Mouse (Mus musculus) limb, embryonic 12.5 days (tissue): ENCODE measurements around the gene Irx3. TPM values are rescaled to one million over a fixed set of nuclear protein-coding genes. Genes with fewer than 3 reads are reported as not detected.

Source experiments
- ATAC-seq: fragments of 200-750 bp; cut with Nextera tagmentation; 2 replicates; pipeline ENCODE4 v1.8.0; 2017; ENCODE audit warnings: low read depth, moderate TSS enrichment; ENCODE audit not compliant: insufficient number of reproducible peaks, insufficient read depth, low FRiP score, low TSS enrichment
- H3K27ac ChIP-seq: fragments of 300-500 bp; sonication (generic); 2 replicates; pipeline ENCODE4 v1.5.1; 2016; ENCODE audit warnings: mild to moderate bottlenecking, moderate library complexity
- H3K27me3 ChIP-seq: fragments of 300-500 bp; sonication (generic); 2 replicates; pipeline ENCODE4 v1.6.1; 2016; ENCODE audit warnings: mild to moderate bottlenecking, moderate library complexity
- H3K36me3 ChIP-seq: fragments of 300-500 bp; sonication (generic); 2 replicates; pipeline ENCODE4 v1.6.1; 2016; ENCODE audit warnings: mild to moderate bottlenecking, moderate library complexity
- H3K4me1 ChIP-seq: fragments of 300-500 bp; sonication (generic); replicated peaks from 2 replicates; pipeline ENCODE4 v1.6.1; 2016
- H3K4me2 ChIP-seq: fragments of 300-500 bp; sonication (generic); 2 replicates; pipeline ENCODE4 v1.6.1; 2016; ENCODE audit warnings: mild to moderate bottlenecking, moderate library complexity
- H3K4me3 ChIP-seq: fragments of 300-500 bp; sonication (generic); replicated peaks from 2 replicates; pipeline ENCODE4 v1.5.1; 2016; ENCODE audit warnings: mild to moderate bottlenecking
- H3K9ac ChIP-seq: fragments of 300-500 bp; sonication (generic); replicated peaks from 2 replicates; pipeline ENCODE4 v1.6.1; 2016; ENCODE audit warnings: mild to moderate bottlenecking, moderate library complexity
- H3K9me3 ChIP-seq: fragments of 300-500 bp; sonication (generic); 2 replicates; pipeline ENCODE4 v1.6.1; 2016; ENCODE audit warnings: mild to moderate bottlenecking, moderate library complexity
- WGBS: fragments of 180-500 bp; shearing (Covaris S2); methylation state at CpG from one replicate; pipeline ENCODE4 v1.1.7; 2016; 5-methylcytosine and 5-hydroxymethylcytosine counted together
- polyA plus RNA-seq: library from polyadenylated mRNA; unstranded; fragments of >200 nt; fragmentation: Nextera tagmentation; extraction: Ambion mirVana; gene quantifications from 2 replicates; pipeline ENCODE4 v1.2.1, GENCODE M21; 2016

Gene Irx3
- polyA plus RNA-seq, 1 experiment from 2014 or later, result 8.9 TPM

DNA sequence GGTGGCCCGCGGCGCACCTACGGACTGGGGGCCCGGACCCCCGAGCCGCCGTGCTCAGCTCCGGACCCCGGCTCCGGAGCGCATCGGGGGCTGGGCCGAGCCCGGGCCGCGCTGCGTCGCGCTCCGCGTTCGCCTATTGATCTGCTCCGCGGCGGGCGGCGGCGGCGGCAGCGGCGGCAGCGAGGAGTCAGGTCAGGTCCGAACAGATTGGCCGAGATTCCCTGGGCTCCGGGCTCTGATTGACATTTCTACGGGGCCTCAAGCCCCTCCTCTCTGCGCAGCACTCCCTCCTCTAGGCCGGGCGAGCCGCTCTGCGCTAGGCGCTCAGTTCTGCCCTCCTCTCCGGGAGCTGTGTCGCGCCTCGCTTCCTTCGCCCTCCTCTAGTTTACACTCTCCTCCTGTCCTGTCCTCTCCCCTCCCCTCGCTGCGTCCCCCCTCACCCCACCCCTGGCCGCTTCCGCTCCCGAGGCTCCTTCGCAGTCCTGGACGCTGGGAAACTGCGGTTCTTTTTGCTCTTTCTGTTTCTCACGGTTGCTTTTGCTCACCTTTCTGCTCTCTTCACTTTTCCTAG lies 541 bp downstream of the Irx3 start:
- no peaks in the 10 kb centered on the region for H3K9me3 ChIP-seq
- H3K4me2 ChIP-seq, result peak overlapping the region; percentile 75
- H3K36me3 ChIP-seq, result no peaks in the 10 kb centered on the region
- peaks cover 100% of the 10 kb centered on the region for H3K27me3 ChIP-seq
- WGBS, result under 1% methylated on average over 55 of the region's 57 CpGs
- H3K4me3 ChIP-seq, result peak overlapping the region; percentile 52
- peak; percentile 43; the same call in 1 of the 2 replicates for ATAC-seq
- H3K4me1 ChIP-seq, result peaks cover 65% of the 10 kb centered on the region
- H3K9ac ChIP-seq, result peak overlapping the region; percentile 68
- peak overlapping the region; percentile 78 for H3K27ac ChIP-seq

DNA sequence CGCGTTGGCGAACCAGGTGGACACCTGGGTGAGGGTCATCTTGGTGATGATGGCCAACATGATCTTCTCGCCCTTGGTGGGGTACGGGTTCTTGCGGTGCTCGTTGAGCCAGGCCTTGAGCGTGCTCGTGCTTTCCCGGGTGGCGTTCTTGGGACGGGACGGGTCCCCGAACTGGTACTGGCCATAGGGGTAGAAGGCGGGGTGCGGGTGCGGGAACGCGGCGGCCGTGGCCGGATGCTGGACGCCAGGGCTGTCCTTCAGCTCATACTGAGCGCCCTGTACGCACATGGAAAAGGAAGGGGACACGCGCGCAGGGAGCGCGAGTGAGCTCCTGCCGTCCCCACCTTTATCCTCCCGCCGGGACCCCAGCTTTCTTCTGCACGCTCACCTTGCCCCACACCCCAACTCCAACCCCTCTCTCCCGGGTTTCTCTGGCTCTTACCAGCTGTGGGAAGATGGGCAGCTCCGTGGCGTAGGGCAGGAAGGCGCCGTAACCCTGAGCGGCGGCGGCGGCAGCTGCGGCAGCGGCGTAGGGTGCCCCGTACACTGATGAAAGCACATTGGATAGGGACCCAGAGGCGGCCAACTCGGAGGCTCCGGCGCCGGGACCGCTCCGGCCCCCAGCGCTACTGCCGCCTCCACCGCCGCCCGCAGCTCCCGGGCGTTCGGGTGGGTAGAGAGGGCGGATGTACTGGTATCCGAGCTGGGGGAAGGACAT lies 1.2 kb downstream of the Irx3 start:
- under 1% methylated on average over 64 of the region's 64 CpGs for WGBS
- Histone ChIP-seq H3K9ac (peak overlapping the region; percentile 68), H3K36me3 (no peaks in the 10 kb centered on the region), H3K27ac (peak overlapping the region; percentile 78), H3K4me1 (peaks cover 60% of the 10 kb centered on the region), H3K27me3 (peaks cover 100% of the 10 kb centered on the region), H3K4me2 (peak overlapping the region; percentile 75), H3K4me3 (peak overlapping the region; percentile 52), H3K9me3 (no peaks in the 10 kb centered on the region)
- ATAC-seq, result 0 out of 2 replicates have a peak, but pooled peaks have one; percentile 21

DNA sequence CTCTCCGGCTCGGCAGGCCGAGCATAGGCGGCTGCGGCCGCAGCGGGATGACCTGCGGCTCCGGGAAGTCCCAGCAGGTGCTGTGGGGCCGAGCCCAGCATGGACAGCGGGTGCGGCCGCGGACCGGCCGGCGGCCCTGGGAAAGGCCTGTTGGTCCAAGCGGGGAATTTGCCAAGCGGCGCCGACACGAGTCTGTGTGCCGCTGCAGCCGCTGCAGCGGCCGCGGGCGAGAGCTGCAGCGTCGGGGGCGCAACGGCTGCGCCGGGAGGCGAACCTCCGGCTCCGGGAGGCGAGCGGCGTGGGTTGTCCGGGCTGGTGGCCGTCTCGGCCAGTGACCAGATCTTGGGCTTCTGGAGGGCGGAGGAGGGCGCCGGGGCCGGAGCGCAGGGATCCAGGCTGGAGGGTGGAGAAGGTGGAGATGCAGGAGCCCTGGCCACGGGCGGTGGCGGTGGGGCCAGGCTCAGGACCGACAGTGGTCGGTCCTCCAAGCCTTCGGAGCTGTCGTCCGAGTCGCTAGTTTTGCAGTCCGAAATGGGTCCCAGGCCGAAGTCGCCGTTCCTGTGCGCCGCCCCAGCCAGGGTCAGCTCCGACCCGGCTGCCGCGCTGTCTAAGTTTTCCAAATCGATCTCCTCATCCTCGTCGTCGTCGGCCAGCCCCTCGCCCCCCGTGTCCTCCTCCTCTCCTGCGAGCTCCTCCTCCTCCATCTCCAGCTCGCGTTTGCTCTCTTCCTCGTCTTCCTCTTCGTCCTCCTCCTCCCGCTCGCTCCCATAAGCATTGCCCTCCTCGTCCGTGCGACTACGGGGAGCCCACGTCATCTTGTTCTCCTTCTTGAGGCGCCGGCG lies 2.0 kb downstream of the Irx3 start:
- peaks cover 53% of the 10 kb centered on the region for H3K4me1 ChIP-seq
- peak overlapping the region; percentile 52 for H3K4me3 ChIP-seq
- no peaks in the 10 kb centered on the region for H3K9me3 ChIP-seq
- H3K27me3 ChIP-seq, result peaks cover 98% of the 10 kb centered on the region
- H3K36me3 ChIP-seq, result no peaks in the 10 kb centered on the region
- ATAC-seq, result no peak
- peak overlapping the region; percentile 75 for H3K4me2 ChIP-seq
- WGBS, result under 1% methylated on average over 89 of the region's 89 CpGs
- peak overlapping the region; percentile 78 for H3K27ac ChIP-seq
- peak overlapping the region; percentile 68 for H3K9ac ChIP-seq

DNA sequence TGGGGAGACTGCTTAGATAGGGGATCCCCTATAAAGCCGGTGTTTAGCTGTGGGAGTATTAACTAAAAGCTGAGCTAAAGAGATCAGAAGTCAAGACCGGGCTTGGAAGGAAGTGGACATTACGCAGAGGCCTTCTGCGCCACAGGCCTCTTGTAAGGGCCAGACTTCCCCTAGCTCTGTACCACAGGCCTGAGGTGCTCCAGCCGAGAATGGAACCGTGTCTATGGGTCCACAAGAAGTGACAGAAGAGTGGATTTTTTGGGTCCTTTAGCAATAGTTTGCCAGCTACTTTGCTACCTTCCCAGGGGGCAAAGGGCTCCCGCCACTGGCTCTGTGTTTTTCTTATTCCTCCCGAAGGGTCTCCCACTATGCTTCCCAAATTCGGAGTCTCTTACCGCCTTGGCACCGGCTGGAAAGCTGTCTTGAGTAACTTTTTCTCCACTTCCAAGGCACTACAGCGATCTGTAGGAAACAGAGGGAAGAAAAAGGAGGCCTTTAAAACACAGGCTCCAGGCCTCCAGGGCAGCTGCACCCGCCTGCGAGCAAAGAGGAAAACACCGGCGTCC lies 2.8 kb downstream of the Irx3 start:
- Histone ChIP-seq H3K4me3 (peak overlapping the region; percentile 52), H3K4me2 (peak overlapping the region; percentile 75), H3K4me1 (peaks cover 48% of the 10 kb centered on the region), H3K9ac (peak overlapping the region; percentile 68), H3K36me3 (no peaks in the 10 kb centered on the region), H3K9me3 (no peaks in the 10 kb centered on the region), H3K27ac (no peak overlapping the region; the same call in 1 of the 2 replicates), H3K27me3 (peaks cover 98% of the 10 kb centered on the region)
- WGBS, result 9% methylated on average over 16 of the region's 16 CpGs
- no peak for ATAC-seq

DNA sequence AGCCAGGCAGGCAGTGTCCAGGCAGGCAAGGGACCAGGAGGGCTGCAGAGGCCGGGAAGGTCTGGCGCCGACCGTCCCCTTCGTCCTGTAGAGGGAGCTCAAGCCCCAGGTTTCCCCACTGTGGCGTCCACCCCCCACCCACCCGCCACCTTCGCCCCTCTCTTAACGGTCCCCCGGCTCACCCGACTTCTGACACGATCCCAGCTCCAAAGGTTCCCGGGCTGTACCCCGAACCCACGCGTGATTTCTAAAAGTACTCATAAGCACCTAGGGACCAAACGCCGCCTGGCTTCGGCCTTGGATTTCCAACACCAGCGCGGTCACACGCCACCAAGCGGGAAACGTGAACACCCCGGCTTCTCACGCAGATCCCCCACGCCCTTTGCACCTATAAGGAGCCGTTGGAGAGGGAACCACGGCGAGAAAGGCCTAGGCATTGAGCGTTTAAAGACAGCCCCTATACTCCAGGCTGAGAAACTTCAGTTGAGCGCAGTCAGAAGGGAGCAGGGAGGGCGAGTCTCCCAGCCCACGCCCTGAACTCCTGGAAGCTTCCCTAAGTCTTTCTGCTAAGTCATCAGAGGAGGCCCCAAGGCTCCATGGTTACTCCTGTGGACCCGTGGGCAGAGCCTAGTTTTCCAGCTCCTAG lies 4.1 kb downstream of the Irx3 start:
- 1% methylated on average over 35 of the region's 35 CpGs for WGBS
- Histone ChIP-seq H3K4me3 (peak overlapping the region; percentile 34), H3K4me1 (peaks cover 42% of the 10 kb centered on the region), H3K4me2 (peak overlapping the region; percentile 59), H3K36me3 (no peaks in the 10 kb centered on the region), H3K9me3 (no peaks in the 10 kb centered on the region), H3K9ac (no peak overlapping the region), H3K27ac (no peak overlapping the region), H3K27me3 (peaks cover 98% of the 10 kb centered on the region)
- ATAC-seq, result no peak

DNA sequence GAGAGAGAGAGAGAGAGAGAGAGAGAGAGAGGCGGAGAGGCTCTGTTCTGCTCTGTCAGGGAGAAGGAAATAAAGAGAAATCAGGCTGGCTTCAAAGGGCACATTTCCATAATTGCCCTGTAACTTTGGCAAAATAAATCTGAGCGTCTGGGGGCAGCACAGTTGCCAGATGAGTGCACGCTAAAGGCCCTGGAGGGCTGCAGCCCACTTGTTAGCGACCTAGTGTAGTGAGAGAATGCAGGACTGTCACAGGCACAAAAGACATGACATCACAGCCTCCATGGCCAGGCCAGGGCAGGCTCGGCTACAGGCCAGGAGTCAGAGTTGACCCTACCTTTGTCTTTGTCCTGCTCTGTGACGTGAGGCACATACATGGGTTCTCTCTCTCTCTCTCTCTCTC lies 8.0 kb downstream of the Irx3 start:
- H3K27ac ChIP-seq, result no peak overlapping the region
- no peak overlapping the region for H3K4me2 ChIP-seq
- no peak overlapping the region for H3K4me3 ChIP-seq
- H3K27me3 ChIP-seq, result peaks cover 93% of the 10 kb centered on the region
- H3K9ac ChIP-seq, result no peak overlapping the region
- H3K9me3 ChIP-seq, result no peaks in the 10 kb centered on the region
- 17% methylated on average over 6 of the region's 6 CpGs for whole genome bisulfite sequencing
- no peaks in the 10 kb centered on the region for H3K36me3 ChIP-seq
- ATAC-seq, result no peak
- peaks cover 9% of the 10 kb centered on the region for H3K4me1 ChIP-seq

DNA sequence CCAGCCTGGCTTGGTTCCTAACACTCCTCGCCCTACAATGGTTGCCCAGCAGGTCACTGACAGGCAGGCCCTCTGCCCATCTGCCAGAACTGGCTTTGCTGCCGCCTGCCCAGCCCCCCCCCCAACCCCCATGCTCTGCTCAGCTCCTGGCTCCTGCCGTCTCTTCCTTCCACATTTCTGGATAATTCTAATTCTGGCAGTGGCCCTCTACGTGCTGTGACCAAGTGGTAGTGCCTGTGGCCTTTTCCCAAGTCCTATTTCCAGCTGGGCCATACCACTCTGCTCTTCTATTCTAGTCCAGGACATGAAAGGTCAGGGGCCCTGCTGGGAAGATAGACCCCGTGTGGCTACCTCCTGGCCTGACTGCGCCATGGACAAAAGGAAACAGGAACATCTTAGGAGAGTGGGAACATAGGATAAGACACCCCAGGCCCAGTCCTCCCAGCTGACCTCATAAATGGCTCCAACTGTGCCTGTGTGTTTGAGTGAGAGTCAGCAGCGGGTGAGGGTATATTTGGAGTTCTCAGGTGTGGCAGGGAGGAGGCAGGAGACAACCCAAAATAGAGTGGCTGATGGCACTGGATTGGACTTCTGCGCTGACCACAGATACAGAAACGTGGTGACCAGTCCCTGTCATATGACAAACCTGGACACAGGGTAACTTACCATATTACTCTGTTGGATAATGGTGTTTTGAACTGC lies 14.5 kb downstream of the Irx3 start:
- 83% methylated on average over 9 of the region's 9 CpGs for WGBS
- H3K36me3 ChIP-seq, result no peaks in the 10 kb centered on the region
- peaks cover 82% of the 10 kb centered on the region for H3K27me3 ChIP-seq
- H3K27ac ChIP-seq, result no peak overlapping the region
- H3K4me3 ChIP-seq, result no peak overlapping the region
- no peak for ATAC-seq
- H3K9ac ChIP-seq, result no peak overlapping the region
- no peak overlapping the region for H3K4me2 ChIP-seq
- H3K9me3 ChIP-seq, result no peaks in the 10 kb centered on the region; the same call in 1 of the 2 replicates
- no peaks in the 10 kb centered on the region for H3K4me1 ChIP-seq

DNA sequence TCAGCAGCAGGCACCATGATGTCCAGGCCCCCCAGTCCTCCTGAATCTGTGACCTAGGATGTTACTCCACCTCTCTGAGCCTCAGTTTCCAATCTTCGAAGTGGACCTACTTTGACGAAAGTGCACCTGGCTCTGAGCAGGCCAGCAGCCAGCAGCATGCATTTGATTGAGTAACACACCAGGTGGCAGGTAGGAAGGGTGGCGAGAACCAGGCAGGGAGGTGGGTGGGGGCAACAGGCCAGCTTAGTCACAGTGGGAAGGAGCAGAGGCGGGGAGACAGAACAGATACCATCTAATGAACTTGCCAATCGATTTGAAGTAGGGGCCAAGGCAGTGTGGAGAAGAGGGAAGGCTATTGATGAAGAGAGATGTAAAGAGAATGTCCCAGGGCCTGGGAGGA lies 18.9 kb downstream of the Irx3 start:
- H3K9me3 ChIP-seq, result no peaks in the 10 kb centered on the region; the same call in 1 of the 2 replicates
- H3K36me3 ChIP-seq, result no peaks in the 10 kb centered on the region
- no peak overlapping the region for H3K4me3 ChIP-seq
- no peak overlapping the region for H3K4me2 ChIP-seq
- no peak overlapping the region for H3K9ac ChIP-seq
- H3K4me1 ChIP-seq, result no peaks in the 10 kb centered on the region
- no peak overlapping the region for H3K27ac ChIP-seq
- peaks cover 86% of the 10 kb centered on the region for H3K27me3 ChIP-seq
- 77% methylated on average over 5 of the region's 5 CpGs for WGBS
- ATAC-seq, result no peak

DNA sequence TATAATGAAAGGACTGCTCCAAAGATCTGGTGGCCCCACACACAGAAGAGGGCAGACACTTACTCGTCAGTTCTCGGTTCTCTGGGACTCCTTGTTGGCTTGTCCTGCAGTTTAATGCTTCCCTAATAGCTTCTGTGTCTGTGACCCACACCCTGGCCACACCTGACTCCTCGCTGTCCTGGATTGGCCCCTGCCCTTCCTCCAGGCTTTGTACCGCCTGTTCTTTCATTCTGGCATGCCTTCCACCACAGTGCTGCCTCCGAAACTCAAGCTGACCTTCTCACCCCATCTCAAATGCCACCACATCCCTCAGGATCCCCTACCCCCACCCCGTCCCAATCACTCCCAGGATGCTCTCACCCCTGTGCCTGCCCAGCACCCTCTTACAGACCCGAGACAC lies 19.7 kb downstream of the Irx3 start:
- Histone ChIP-seq H3K27ac (no peak overlapping the region), H3K9ac (no peak overlapping the region), H3K4me3 (no peak overlapping the region), H3K4me2 (no peak overlapping the region), H3K4me1 (no peaks in the 10 kb centered on the region), H3K9me3 (no peaks in the 10 kb centered on the region), H3K36me3 (no peaks in the 10 kb centered on the region), H3K27me3 (peaks cover 88% of the 10 kb centered on the region)
- ATAC-seq, result no peak
- WGBS, result 66% methylated on average over 7 of the region's 7 CpGs

DNA sequence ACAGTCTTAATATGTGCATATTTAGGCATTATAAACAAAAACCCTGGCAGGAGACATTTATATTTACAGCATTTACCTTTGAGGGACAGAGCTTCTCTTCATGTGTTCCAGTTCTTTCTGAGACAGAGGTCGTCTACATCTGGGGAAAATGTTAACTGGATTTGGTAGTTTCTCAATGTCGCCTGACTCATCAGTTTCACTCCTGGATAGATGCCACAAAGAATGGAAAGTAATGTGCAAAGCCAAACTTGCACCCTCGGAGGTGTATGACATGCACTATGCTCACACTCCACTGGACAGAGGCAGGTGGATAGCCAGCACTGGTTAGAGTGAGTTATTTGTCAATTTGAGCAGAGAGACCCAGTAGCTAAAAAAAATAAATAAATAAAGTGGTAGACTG lies 21.2 kb downstream of the Irx3 start:
- no peak overlapping the region for H3K27ac ChIP-seq
- H3K4me1 ChIP-seq, result no peaks in the 10 kb centered on the region
- H3K27me3 ChIP-seq, result peaks cover 88% of the 10 kb centered on the region
- H3K9me3 ChIP-seq, result no peaks in the 10 kb centered on the region
- ATAC-seq, result no peak
- no peak overlapping the region for H3K4me2 ChIP-seq
- no peaks in the 10 kb centered on the region for H3K36me3 ChIP-seq
- no peak overlapping the region for H3K4me3 ChIP-seq
- WGBS, result 73% methylated on average over 3 of the region's 3 CpGs
- H3K9ac ChIP-seq, result no peak overlapping the region
